In the genomic region with DNA sequence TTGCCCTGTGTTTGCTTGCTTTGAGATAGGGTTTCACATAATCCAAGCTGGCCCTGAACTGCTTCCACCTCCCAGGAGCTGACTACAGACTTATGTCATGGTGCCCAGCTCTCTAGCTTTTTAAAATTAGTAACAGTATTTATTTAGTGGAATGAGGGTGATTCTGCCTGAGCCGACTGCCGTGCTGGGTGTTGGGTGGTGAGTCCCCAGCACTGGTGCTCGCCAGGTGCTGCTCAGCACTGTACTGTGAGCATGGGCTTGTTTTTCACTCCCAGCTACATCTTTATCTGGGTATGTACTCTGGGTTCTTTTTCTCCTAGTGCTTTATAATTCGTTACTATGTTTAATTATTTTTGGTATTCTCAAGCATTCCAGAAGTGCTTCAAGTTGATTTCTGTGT, we compare ENCODE assay signal across 24 mouse cellular contexts. TPM values are rescaled to one million over a fixed set of nuclear protein-coding genes. Genes with fewer than 3 reads are reported as not detected.
"Had no signal": no experiment of that assay in that cellular context is flagged by ENCODE, and none has a peak within 500 bp of the region (broad histone marks: within the 10 kb centered on the region; RNA-seq: fewer than 3 reads in every experiment).

No protein-coding gene starts in this region.

- H3K4me3 ChIP-seq: liver, embryonic 12.5 days; liver, embryonic 15.5 days; lung, embryonic 15.5 days; megakaryocyte, embryonic 14.5 days; midbrain, embryonic 10.5 days; midbrain, embryonic 13.5 days had no signal

- H3K36me3 ChIP-seq: liver, embryonic 12.5 days; liver, embryonic 15.5 days; lung, embryonic 15.5 days; midbrain, embryonic 10.5 days; midbrain, embryonic 13.5 days had no signal

- H3K4me1 ChIP-seq: liver, embryonic 12.5 days; liver, embryonic 15.5 days had no signal

- H3K27ac ChIP-seq: kidney, postnatal 0 days; liver, embryonic 12.5 days; liver, embryonic 15.5 days; lung, embryonic 15.5 days; midbrain, embryonic 10.5 days; midbrain, embryonic 13.5 days; stomach, postnatal 0 days had no signal

- H3K4me2 ChIP-seq: liver, embryonic 12.5 days; liver, embryonic 15.5 days; lung, embryonic 15.5 days; midbrain, embryonic 13.5 days had no signal

- DNase-seq: kidney, postnatal 25 days; liver; lung, adult 18-20 months; lung, postnatal 10 days; lung, postnatal 36 days; right cerebral cortex, adult 18-20 months; right cerebral cortex, postnatal 14 days; right cerebral cortex, postnatal 4 days; thymus, adult 2 months; thymus, postnatal 14 days; thymus, postnatal 4 days had no signal

- H3K9ac ChIP-seq: liver, embryonic 12.5 days; liver, embryonic 15.5 days; lung, embryonic 15.5 days; midbrain, embryonic 13.5 days had no signal

- H3K9me3 ChIP-seq: liver, embryonic 12.5 days; liver, embryonic 15.5 days; lung, embryonic 15.5 days; midbrain, embryonic 10.5 days; midbrain, embryonic 13.5 days had no signal

- ATAC-seq: liver, embryonic 12.5 days; midbrain, embryonic 13.5 days; midbrain, embryonic 16.5 days had no signal

RNA-seq across cellular contexts. Expression of gene 2900011O08Rik, which starts 41.3 kb away (rescaled TPM):
- total RNA-seq: monocyte, adult 5-6 weeks had no signal

RNA-seq across cellular contexts. Expression of gene Ifitm7, which starts 41.5 kb away (rescaled TPM):
- total RNA-seq: monocyte, adult 5-6 weeks had no signal
- polyA plus RNA-seq: large intestine, adult 2 months; liver, embryonic 12.5 days; liver, embryonic 15.5 days; lung, embryonic 15.5 days; neural tube, embryonic 11.5 days; stomach, embryonic 14.5 days; stomach, postnatal 0 days; thymus, adult 2 months had no signal
